Mouse (Mus musculus) intestine, postnatal 0 days (tissue): ENCODE measurements around the gene Ltbr. TPM values are rescaled to one million over a fixed set of nuclear protein-coding genes. Genes with fewer than 3 reads are reported as not detected.
A peak's percentile ranks its signal among the peaks of the same experiment; 100 is the strongest.

ENCODE experiments used
- ATAC-seq: fragments of 200-750 bp; cut with Nextera tagmentation; 2 replicates; pipeline ENCODE4 v1.8.0; 2017; ENCODE audit warnings: mild to moderate bottlenecking, moderate TSS enrichment, moderate library complexity
- H3K27ac ChIP-seq: fragments of 300-500 bp; sonication (generic); 2 replicates; pipeline ENCODE4 v1.5.1; 2014; ENCODE audit warnings: mild to moderate bottlenecking, low read depth, low read length, moderate library complexity
- H3K27me3 ChIP-seq: fragments of 300-500 bp; sonication (generic); replicated peaks from 2 replicates; pipeline ENCODE4 v1.6.1; 2014; ENCODE audit warnings: low read length, mixed read lengths; ENCODE audit not compliant: control insufficient read depth, insufficient read depth
- H3K36me3 ChIP-seq: fragments of 300-500 bp; sonication (generic); 2 replicates; pipeline ENCODE4 v1.6.1; 2014; ENCODE audit warnings: mild to moderate bottlenecking, moderate library complexity; ENCODE audit not compliant: control insufficient read depth, insufficient read depth
- H3K4me1 ChIP-seq: fragments of 300-500 bp; sonication (generic); replicated peaks from 2 replicates; pipeline ENCODE4 v1.6.1; 2014; ENCODE audit warnings: antibody characterized with exemption, low read length, mixed read lengths; ENCODE audit not compliant: control insufficient read depth, insufficient read depth
- H3K4me2 ChIP-seq: fragments of 300-500 bp; sonication (generic); replicated peaks from 2 replicates; pipeline ENCODE4 v1.6.1; 2014; ENCODE audit warnings: low read depth, mild to moderate bottlenecking, moderate library complexity
- H3K4me3 ChIP-seq: fragments of 300-500 bp; sonication (generic); 2 replicates; pipeline ENCODE4 v1.5.1; 2014; ENCODE audit warnings: low read depth, low read length
- H3K9ac ChIP-seq: fragments of 300-500 bp; sonication (generic); 2 replicates; pipeline ENCODE4 v1.6.1; 2014; ENCODE audit warnings: mild to moderate bottlenecking, low read depth, low read length
- H3K9me3 ChIP-seq: fragments of 300-500 bp; sonication (generic); 2 replicates; pipeline ENCODE4 v1.6.1; 2016; ENCODE audit warnings: mixed run types; ENCODE audit not compliant: control insufficient read depth
- CTCF ChIP-seq: sonication (generic); IDR thresholded peaks from 2 replicates; pipeline ENCODE4 v1.5.1; 2016; ENCODE audit warnings: low read depth, mild to moderate bottlenecking, control low read depth, antibody characterized with exemption, moderate library complexity
- WGBS: fragments of 180-500 bp; shearing (Covaris S2); extraction: QIAGEN DNeasy Blood & Tissue Kit; methylation state at CpG from one replicate; pipeline ENCODE4 v1.1.7; 2014; 5-methylcytosine and 5-hydroxymethylcytosine counted together
- polyA plus RNA-seq: library from polyadenylated mRNA; unstranded; fragments of >200 nt; fragmentation: Nextera tagmentation; extraction: Ambion mirVana; gene quantifications from 2 replicates; pipeline ENCODE4 v1.2.1, GENCODE M21; 2015

Gene Ltbr
- polyA plus RNA-seq, 1 experiment from 2014 or later: 104 TPM

DNA sequence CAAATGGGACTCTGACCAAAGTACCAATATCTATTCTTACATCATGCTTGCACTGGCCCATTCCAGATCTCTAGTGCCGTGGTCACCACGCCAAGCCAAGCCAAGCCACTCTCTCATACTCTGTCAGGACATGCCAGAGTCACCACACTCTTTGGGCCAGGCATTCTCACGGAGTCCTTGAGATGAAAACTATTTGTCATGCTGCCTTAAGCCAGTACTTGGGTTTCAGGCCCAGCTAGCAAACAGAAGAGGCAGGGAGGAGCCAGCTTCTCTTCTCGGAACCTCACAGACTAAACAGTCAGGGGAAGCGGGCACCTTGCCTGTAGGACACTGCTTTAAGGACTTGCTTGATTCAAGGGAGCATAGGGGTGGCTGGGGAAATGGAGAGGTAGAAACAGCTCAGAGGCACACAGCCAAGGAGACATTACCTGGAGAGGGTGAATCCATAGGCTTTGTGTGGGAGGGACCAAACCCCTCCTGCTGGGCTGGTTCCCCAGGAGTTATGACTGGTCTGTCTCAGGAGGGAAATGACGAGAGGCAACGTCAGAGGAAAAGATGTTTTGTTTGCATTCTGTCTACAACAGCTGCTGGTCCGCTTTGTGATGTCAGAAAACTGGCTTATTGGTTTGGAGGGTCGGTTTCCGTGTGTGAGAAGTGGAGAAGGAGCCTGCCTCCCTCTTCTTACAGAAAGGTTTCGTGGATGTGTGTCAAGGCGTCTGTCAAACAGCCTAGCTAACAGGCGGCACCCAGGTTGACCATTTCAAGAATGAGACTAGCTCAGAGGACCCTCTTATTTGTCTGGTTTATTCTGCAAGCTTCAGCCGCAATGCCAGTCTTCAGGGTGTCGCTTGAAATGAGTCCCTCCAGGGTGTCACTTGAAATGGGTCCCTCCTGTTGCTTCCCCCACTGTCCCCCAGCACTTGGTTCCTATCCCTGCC, 5.6 kb upstream of the Ltbr start:
- no peak for TF ChIP-seq CTCF
- H3K27me3 ChIP-seq: no peaks in the 10 kb centered on the region; the same call in 1 of the 2 replicates
- H3K27ac ChIP-seq: no peak overlapping the region
- no peaks in the 10 kb centered on the region for H3K36me3 ChIP-seq
- no peak overlapping the region for H3K4me2 ChIP-seq
- H3K4me1 ChIP-seq: peaks cover 4% of the 10 kb centered on the region
- no peak overlapping the region for H3K4me3 ChIP-seq
- WGBS: 63% methylated on average over 15 of the region's 15 CpGs
- no peaks in the 10 kb centered on the region for H3K9me3 ChIP-seq
- ATAC-seq: no peak
- no peak overlapping the region for H3K9ac ChIP-seq

DNA sequence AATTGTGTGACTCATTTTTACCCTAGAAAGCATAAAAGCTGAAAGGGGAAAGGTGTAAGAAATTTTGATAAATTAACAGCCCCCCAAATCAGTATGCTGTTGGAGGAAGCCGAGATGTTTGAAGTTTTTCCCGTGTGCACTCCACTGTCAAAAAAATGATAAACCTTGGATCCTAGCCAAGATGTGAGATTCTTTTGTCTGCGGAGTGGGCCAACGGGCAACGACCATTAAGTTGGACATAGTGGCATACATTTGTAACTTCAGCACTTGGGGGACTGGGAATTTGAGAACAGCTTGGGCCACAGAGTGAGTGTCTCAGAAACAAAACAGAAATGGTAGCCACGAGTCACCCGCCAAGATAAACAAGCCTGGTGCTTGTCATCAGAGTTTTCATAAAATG, 3.4 kb upstream of the Ltbr start:
- no peak overlapping the region for H3K27ac ChIP-seq
- peaks cover 1% of the 10 kb centered on the region for H3K36me3 ChIP-seq
- WGBS: 45% methylated on average over 7 of the region's 7 CpGs
- no peak overlapping the region for H3K9ac ChIP-seq
- no peak overlapping the region for H3K4me3 ChIP-seq
- peaks cover 15% of the 10 kb centered on the region for H3K4me1 ChIP-seq
- H3K4me2 ChIP-seq: no peak overlapping the region
- H3K27me3 ChIP-seq: no peaks in the 10 kb centered on the region
- no peak for TF ChIP-seq CTCF
- no peak for ATAC-seq
- H3K9me3 ChIP-seq: no peaks in the 10 kb centered on the region

DNA sequence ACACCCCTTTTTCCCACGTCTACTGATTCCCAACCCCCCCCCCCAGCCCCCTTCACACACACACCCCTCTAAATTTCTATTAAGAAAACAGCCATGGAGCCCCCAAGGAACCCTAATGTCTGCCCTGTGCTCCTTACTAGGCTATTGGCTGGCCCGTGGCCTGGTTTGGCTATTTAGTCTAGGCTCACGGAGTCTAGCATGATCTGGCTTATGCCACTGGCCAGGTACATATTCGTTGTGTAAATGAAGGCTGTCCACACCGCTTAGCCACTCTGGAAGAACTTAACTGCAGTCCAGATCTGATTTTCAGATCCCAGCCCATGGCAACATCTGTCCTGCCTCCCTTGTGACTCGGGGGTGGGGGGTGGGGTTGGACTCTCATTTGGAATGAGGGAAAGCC, 1.1 kb upstream of the Ltbr start:
- Histone ChIP-seq H3K4me1 (peaks cover 20% of the 10 kb centered on the region), H3K9ac (no peak overlapping the region), H3K4me3 (no peak overlapping the region), H3K27me3 (no peaks in the 10 kb centered on the region), H3K27ac (no peak overlapping the region), H3K9me3 (no peaks in the 10 kb centered on the region), H3K4me2 (peak overlapping the region; percentile 91), H3K36me3 (peaks cover 22% of the 10 kb centered on the region)
- no peak for TF ChIP-seq CTCF
- WGBS: 77% methylated on average over 6 of the region's 6 CpGs
- no peak for ATAC-seq

DNA sequence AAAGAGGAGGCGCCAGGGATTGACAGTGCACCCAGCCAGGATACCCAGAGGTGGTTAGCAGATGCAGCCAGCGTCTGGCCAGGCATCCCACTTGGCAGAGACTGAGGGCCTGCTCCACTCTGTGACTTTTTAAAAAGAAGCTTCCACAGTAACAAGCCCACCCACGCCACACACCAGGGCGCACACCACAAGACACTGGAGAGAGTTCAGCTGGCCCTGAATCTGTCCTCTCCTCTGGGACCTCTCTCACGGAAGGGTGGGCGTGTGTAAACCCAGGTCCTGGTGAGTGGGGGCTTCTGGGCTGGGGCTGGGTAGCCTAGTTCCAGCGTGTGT, 512 bp upstream of the Ltbr start:
- peak; percentile 31 for ATAC-seq
- peak overlapping the region; percentile 91 for H3K4me2 ChIP-seq
- no peaks in the 10 kb centered on the region for H3K27me3 ChIP-seq
- H3K9ac ChIP-seq: peak overlapping the region; percentile 91
- peaks cover 20% of the 10 kb centered on the region for H3K4me1 ChIP-seq
- peaks cover 27% of the 10 kb centered on the region for H3K36me3 ChIP-seq
- 54% methylated on average over 7 of the region's 7 CpGs for WGBS
- peak overlapping the region; percentile 76 for H3K4me3 ChIP-seq
- no peaks in the 10 kb centered on the region for H3K9me3 ChIP-seq
- no peak for TF ChIP-seq CTCF
- peak overlapping the region; percentile 92 for H3K27ac ChIP-seq

DNA sequence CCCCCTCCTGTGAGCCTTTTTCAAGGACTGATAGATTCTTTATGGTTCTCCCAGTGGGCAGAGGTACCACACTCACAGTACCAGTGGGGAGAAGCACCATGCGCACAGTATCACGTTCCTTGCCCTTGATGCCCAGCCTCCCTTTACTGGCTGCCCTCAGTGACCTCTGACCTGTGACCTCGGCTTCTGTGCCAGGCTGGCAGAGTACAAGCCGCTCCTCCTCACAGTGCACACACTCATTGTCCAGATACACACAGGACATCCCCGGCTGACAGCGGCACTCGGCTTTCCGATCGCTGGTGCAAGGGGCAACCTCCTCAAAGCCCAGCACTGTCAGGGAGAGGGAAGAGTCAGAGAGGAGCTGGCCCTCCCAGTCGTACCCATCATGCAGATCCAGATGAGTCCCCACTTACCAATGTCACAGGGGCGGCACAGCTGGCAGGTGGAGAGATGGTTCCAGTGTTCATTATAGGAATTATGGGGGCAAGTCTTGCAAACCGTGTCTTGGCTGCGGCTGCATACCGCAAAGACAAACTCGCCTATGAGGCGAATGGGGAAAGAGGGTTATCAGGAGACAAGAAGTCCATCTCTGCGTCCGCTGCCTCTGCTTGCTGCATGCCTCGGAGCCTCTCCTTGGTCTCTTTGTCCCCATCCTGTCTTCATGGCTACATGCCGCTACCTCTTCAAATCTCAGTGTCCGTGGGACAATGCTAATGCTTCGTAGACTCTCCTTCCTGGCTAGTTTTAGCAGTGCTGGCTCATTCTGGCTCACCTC, 917 bp downstream of the Ltbr start:
- WGBS: 20% methylated on average over 22 of the region's 22 CpGs
- peak overlapping the region; percentile 91 for H3K4me2 ChIP-seq
- H3K27ac ChIP-seq: peak overlapping the region; percentile 92
- peak overlapping the region; percentile 76 for H3K4me3 ChIP-seq
- peaks cover 20% of the 10 kb centered on the region for H3K4me1 ChIP-seq
- TF ChIP-seq CTCF: no peak
- no peaks in the 10 kb centered on the region for H3K27me3 ChIP-seq
- no peaks in the 10 kb centered on the region for H3K9me3 ChIP-seq
- peaks cover 35% of the 10 kb centered on the region for H3K36me3 ChIP-seq
- no peak for ATAC-seq
- peak overlapping the region; percentile 91 for H3K9ac ChIP-seq

DNA sequence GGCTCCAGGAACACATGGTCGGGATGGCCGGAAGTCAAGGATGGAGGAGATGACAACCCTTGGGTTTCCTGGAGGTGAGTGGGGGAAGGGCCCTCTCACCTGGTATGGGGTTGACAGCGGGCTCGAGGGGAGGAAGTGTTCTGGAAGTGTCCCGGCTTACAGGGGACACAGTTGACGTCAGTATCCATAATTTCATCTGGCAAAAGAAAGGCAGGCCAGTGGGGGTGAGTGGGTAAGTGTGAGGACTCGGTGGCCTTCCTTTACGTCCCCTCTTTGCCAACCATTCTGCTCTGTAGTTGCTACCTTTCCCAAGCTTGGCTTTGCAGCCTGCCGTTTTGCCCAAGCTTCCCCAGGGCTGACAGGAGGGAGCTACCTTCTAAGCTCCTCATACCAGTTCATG, 1.5 kb downstream of the Ltbr start:
- H3K27ac ChIP-seq: no peak overlapping the region
- peak overlapping the region; percentile 76 for H3K4me3 ChIP-seq
- peaks cover 20% of the 10 kb centered on the region for H3K4me1 ChIP-seq
- no peak for TF ChIP-seq CTCF
- peak overlapping the region; percentile 91 for H3K4me2 ChIP-seq
- WGBS: 77% methylated on average over 9 of the region's 9 CpGs
- no peaks in the 10 kb centered on the region for H3K9me3 ChIP-seq
- H3K9ac ChIP-seq: peak overlapping the region; percentile 91
- no peaks in the 10 kb centered on the region for H3K27me3 ChIP-seq
- no peak for ATAC-seq
- peaks cover 41% of the 10 kb centered on the region for H3K36me3 ChIP-seq
